Mouse (Mus musculus) thymus, postnatal 10 days (tissue): Measurements from ENCODE around the gene Rasal2.
A peak's percentile ranks its signal among the peaks of the same experiment; 100 is the strongest.

Experiments
- DNase-seq, 2 experiments: peaks; one replicate each; pipeline ENCODE4 v3.0.0; 2021; ENCODE audit warnings: low spot score in 2 of 2

Rasal2 gene

DNA sequence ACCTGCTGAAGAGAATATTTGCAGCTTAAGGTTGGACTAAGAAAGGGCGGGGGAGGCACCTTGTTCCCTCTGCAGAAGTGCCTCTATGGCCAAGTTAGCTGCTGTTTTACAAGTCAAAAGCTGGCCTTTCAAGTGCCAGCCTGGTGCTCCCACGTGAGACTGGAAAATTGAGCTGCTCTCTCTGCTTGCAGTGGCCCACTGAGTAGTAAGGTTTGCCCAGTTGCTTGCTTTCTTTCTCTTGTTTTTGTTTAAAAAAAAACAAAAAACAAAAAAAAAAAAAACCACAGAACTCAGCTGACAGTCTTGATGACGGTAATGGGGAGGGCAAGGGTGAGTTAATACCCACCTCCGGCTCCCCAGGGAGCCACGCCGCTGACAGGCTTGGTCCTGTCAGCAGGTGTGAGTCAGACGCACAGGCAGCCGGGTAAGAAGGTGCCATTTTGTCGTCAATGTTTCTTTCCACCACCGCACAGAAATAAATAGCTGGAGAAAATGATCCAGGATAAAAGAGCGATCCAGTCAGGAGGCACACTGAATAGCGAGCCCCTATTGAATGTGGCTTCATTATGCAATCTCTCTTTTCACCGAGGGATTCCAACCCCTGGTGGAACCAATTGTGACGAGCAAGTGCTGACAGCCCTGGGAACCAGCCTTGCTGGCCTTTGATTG is 27.7 kb upstream of the Rasal2 start:
- no peak for DNase-seq

DNA sequence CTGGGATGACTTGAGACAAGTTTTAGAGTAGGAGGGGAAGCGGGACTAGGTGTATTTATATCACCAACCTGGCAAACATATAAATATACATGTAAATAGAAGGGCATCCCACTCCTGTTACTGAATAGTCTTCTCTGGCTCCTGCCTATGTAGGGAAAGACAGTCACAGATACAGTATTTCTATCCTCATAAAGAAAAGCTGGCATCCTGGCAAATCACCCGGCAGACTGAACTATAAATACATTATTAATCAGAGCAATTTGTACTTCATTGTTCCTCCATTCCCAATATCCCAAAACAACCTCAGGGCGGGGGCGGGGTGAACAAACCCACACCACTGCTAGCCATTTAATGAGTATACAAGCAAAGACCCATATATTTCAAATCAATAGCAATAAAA is 26.7 kb upstream of the Rasal2 start:
- no peak for DNase-seq

DNA sequence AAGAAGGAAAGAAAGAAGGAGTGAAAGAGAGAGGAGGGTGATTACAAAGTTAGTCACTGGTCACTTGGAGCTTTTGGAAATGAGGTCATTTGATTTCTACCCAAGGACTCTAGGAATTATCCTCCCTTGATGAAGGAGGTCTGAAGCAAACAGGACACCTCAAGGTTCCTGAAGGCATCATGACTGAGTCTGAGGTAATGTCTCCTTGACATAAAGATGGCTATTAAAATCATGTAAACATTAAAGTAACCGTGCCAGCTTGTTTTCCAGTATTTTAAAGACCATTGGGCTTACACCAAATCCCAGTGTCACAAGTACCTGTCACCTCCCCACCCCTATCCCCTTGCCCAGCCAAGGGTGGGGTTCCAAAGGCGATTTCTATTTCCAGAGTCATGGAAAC is 25.9 kb upstream of the Rasal2 start:
- no peak for DNase-seq

DNA sequence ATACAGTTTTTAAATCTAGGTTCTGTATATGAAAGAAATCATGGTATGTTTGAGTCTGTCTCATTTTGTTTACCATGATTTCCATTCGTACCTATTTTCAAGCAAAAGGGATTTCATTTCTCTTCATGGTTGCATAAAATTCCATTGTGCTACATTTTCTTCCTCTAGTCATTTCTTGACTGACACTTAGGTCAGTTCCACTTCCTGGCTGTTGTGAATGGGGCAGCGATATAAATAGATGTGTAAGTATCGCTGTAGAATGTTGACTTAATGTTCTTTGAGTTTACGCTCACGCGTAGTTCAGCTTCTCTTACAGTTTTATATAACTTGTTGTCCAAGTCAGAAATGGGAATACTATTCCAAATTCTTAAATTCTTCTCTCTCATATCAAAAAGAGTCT is 23.5 kb upstream of the Rasal2 start:
- no peak for DNase-seq

DNA sequence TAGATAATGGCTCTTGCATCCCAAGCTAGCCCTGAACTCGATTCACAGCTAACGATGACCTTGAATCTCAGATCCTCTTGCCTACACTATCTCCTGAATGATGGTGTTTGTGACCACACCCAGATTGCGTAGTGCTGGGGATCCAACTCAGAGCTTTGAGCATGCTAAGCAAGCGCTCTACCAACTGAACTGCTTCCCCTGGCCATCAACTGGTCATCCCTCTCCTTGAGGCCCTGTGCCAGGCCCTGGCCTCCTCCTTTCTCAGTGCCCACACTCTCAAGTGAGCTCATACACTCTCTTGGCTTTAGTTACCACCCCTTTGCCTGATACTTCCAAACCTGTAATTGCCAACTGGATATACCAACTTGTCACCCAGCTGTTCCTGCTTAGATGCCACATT is 22.0 kb upstream of the Rasal2 start:
- no peak for DNase-seq

DNA sequence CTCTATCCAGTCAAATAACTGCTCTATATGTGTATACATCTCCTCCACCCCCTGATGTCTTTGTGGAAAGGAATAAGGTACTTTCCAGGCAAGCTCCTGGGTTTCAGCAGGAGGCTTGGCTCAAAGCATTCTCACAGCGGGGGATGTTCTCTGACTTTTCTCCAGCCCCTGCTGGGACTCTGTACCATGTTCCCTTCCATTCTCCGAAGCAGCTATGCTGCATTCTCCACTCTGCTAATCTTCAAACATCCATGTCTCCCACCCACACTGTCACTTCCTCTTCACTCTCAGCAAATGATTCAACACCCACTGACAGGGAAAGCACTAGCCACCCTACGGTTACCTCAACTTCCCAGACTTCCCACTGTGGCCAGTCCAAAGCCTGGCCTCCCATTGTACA is 20.9 kb upstream of the Rasal2 start:
- DNase-seq, result no peak

DNA sequence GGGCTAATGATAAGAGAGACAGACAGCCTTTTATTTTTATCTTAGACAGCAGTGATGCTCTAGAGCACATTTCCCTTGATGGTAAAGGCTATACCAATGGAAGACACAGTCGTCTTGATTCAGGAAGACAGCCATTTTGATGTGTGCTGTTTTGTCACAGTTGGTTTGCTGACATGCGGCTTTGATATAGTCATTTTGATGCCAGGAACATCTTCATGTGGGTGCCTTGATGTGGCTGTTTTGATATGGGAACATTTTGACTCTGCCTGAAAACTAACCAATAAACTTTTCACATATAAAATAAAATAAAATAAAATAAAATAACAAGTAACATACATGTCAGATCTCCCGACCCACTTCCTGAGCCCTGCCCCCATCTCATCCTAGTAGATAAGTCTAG is 16.0 kb upstream of the Rasal2 start:
- peak; percentile 21 to 47 for DNase-seq

DNA sequence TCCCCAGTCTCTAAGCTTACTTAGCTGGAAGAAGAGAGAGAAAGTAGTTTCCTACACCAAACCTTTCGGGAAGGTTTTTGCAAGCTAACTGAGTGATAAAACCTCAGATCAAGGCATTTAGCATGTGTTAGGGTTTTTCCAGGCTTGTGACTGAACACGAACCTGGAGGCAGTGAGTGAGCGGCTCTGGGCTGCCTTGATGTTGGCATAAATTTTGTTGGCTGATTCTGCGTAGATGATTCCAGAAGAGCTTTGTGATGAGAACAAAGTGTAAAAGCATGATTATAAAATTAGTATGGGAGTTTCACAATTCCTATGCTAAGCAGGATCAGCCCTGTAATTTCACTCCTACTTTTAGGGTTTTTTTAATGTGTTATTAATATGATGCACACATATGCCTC is 15.2 kb upstream of the Rasal2 start:
- no peak for DNase-seq

DNA sequence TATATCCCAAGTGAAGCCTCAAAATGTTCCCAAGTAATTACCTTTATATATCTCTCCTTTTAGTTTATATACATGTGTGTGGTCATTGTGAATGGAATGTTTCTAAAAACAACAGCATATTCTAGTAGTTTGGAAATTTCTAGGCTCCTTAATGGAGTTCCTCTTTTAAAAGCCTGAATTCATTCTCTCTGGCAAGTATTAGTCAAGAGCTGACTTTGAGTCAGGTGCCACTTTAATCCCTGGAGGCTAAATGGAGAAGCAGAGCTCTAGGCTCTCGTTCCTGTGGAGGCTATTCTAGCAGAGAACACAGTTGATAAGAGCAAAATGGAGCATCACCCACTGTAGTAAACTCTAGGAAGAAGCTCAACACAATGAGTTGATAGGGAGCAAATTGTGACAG is 14.5 kb upstream of the Rasal2 start:
- DNase-seq, result no peak

DNA sequence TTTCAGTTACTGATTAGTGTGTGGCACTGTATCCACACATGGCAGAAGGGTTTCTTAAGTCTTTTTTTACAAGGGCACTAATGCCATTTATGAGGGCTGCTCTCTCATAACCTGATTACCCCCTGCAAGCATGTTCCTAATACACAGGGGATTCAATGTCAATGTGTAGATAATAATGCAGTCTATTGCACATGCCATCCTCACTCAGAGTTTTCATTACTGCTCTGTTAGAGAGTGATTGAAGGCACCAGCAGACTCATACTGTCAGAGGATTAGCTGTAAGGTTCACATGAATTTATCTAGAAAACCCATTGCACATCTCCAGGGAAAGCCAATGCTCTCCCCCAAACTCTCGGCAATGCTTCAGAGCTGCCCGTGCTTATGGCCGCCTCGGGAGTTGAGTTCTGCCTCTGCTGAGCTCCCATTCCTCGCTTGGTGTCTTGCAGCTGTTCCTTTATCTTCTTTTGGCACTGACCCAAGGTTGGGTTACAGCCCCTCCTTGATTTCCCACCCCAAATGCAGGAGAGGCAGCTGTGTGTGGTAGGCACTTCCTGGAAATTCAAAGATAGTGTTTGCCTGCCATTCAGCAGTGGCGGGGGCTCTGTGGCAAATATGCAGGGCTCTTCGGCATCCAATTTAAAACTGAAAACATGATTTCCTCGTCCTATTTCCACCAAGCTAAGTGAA is 13.5 kb upstream of the Rasal2 start:
- no peak for DNase-seq

DNA sequence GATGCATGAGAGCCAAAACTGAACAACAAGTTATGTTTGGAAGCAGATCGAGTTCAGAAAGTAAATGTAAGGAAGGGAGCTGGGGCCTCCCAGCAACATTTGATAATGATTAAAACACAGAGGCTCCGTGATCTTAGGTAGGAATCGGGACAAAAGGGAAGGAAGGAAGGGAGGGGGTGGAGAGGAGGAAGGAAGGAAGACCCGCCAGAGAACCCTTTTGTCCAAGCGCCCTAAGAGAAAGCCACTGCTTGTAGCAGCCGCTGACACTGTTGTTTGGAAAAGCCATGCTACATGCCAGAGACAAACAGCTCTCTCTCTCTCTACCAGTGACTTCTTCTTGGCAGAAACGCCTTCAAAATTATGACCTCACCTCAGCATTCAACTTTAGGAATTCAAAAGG is 5.5 kb upstream of the Rasal2 start:
- no peak for DNase-seq

DNA sequence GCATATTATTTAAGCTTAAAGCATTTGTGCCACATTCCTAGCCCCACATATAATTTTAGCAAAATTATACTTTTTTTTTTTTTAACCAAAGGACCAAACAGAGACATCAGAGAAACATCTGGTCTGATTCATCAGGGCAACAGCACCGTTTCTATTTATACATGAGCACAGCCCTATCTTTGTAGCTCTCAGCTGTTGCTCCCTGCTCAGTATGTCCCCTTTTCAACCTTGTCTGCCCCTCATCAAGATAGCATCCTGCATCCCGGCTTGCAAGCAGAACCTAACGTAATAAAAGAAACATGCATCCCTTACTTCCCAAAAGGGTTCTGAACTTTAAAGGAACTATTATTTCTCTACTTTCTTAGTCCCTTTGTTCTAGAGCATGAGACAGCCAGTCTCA is 5.0 kb upstream of the Rasal2 start:
- no peak for DNase-seq

DNA sequence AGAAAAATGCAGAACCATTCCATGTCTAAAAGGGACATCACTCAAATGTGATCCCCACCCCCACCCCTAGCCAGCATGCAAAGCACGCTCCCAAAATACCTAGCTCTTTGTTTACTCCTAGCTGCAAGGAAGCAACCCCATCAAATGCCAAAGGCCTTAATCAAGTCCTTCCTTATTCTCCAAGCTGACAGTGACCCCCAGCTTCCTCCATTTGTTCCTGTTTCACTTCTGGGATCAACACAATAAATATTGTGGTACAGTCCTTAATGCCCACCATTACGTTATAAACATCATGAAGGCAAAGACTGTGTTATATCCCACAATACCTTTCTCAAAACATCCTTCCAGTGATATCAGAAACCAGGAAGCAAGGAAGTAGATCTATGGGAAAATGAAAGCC is 4.2 kb upstream of the Rasal2 start:
- DNase-seq, result no peak

DNA sequence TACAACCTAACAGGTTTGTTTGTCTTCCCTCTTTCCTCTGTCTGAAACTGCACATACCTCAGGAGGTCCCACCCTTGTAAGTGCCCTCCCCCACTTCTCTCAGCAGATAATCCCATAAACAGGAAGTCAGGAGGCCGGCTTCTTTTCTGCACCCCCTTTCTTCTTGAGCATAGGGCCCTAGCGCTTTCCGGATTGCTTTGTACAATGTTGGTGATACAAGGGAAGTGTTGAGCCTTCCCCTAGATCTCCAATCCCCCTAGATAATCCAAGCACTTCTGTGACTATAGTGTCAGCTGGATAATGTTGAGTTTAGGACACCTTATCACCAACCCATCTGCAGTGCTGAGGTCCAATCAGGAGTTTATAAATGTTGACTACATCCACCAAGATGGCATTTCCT is 3.4 kb upstream of the Rasal2 start:
- DNase-seq, result no peak

DNA sequence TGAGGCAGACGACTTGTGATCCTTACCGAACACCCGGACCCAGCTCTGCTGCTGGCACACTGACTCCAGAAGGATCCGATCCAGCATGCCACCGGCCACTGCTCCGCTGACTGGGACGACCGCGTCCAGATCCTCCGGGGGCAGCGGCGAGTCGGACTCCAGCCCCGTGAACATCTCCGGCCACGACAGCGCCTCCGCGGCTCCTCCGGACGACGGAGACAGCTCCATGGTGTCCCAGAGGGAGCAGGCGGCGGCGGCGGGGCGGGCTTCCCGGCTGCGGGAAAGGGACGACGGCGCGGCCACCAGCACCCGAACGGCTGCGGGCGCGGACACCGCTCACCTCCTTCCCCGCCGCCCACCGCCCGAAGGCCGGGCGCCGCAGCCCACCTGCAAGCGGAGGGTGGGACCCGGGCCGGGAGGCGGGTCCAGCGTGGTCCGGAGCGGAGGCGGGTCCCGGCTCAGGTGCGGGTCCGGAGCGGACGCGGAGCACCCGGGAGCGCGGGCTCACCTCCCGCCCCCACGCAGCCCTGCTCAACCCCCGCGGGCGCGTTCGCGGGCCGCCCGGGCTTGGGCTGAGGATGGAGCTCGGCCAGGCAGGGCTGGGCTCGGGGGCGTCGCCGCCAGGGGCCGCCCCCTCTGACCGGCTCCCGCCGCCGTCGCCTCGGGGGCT is 549 bp downstream of the Rasal2 start:
- peak; percentile 18 to 24 for DNase-seq

DNA sequence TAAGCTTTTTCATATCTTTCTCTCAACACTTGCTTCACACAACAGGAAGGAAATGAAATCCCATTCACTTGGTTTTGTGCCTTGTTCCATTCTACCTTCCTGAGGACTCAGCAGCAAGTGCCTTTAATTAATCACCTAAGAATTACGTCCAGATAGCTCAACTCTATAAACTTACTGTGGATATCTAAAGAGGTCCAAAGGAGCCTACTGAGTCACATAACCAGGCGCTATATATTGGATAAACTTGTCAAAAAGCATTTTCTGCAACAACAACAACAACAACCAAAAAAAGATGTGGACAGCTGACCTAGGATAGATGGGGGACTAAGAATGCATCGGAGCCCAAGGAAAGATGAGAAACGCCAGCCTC is 1.1 kb downstream of the Rasal2 start:
- no peak for DNase-seq

DNA sequence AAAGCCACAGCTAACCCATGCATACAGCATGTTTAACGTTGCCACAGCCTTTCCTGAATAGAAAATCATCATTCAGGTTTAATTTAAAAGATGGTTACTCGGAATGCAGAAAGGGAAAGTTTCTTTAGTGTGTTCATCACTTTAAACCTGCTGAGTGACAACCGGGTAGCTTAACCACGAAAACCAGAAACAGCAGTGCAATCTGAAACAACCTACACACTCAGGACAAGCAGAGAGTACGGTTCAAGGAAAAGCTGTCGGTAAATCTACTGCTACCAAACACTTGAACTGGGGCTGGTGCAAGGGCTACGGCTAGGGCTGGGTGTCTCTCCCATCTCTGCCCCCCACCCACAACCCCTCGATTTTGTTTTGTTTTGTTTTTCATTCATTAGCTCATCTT is 1.5 kb downstream of the Rasal2 start:
- DNase-seq, result no peak

DNA sequence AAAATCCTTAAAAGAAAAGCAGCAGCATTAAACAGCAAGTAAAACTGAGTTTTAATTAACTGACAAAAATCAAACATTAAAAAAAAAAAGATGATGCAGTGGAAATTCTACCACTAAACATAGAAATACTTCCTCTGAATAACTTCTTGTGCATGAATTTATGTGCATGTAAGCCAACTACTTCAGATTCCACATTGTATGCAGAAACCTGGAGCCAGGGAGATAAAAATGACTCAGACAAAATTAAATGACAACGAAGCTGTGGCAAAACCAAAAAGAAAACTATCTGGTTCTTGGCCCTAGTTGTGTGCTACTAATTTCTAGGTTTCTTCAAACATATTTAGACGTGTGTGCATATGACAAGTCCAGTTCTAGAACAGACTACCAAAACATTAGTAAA is 2.7 kb downstream of the Rasal2 start:
- DNase-seq, result no peak

DNA sequence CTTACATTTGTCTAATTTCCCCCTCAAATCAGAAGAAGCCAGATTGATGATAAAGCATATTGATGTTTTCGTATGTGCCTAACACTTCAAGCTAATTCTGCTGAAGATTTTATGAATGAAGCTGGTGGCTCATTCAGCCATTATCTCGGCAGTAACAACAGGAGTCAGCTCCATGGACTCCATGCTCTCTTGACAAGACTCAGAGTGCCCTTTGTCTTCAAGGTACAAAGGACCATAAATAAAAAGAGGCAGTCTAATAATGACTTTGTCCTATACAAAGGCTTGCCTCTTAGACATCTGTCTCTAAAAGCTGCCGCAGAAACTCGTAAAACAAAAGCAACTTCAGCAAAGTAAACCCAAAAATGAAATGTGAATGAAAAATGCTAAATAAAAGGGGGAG is 24.4 kb downstream of the Rasal2 start:
- no peak for DNase-seq

DNA sequence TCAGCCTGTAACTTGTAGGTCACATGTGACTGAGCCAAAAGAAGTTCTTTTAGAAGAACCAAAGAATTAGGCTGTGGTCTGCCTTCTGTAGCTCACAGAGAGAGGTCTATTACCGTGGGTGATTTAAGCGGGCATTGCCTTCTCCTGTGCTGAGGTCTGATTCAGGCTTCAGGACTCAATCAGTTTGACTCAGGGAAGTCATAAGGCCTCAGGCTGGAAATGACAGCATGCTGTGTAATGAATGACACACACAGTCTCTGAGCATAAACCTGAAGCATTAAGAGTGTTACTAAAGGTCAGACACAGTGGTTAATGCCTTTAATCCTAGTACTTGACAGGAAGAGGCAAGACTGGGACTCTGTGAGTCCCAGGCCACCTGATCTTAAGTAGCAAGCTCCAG is 31.7 kb downstream of the Rasal2 start:
- no peak for DNase-seq

DNA sequence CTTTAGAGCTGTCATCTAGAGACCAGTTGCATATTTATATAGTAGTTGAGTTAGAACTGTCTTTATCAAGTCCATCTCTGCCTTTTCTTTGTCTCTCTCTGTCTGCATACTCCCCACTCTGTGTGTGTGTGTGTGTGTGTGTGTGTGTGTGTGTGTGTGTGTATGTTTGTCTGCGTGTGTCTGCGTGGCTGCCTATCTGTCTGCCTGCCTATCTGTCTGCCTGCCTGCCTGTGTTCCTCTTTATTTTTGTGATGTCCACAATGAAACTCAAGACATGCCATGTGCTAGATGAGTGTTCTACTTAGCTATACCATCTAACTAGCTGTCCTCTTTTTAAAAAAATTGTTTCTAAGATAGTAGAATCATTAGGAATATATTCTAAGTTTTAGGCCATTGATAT is 42.0 kb downstream of the Rasal2 start:
- no peak for DNase-seq

DNA sequence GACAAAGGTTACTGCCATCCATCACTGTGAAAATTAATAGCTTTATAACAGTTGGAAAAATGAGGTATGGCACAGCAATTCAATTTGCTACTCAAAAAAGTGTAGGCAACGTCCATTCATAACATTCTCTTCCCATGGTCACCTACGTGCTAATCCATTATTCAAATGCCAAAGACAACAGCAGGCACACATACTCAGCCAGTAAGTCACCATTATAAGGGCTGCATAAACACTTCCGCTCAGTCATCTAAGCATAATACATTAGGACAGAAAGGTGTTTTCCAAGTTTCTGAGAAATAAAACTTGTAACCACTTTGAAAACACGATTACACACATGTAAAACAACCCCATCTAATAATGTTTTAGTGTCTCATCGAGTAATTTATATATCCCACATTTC is 44.1 kb downstream of the Rasal2 start:
- DNase-seq, result no peak

DNA sequence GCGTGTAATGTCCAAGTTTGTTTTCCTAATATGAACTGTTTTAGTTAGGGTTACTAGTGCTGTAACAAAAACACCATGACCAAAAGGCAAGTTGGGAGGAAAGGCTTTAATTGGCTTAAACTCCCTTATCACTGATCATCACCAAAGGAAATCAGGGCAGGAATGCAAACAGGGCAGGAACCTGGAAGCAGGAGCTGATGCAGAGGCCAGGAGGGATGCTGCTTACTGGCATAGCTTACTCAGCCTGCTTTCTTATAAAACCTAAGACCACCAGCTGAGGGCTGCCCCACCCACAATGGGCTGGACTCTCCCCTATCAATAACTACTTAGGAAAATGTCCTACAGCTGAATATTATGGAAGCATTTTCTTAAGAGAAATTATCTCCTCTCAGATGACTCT is 65.7 kb downstream of the Rasal2 start:
- no peak for DNase-seq

DNA sequence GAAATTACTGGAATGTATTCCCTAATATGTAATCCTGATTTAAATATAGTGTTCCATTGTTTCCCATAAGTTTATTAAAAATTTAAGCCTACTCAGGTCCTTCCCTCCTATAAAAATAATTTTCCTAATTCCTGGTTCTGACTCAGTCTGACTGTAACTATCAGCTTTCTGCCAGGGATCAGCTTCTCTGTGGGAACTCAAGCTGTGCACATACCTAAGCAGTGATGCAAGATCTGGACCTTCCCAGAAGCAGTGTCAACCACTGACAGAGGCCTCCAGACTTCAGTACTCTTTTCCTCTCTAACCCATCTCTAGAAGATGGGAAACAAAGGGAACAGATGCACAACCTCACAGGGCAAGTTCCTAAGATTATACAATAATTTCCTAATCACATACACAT is 68.9 kb downstream of the Rasal2 start:
- no peak for DNase-seq
